Mouse (Mus musculus) bone marrow, adult 2 months (tissue): ENCODE data around the gene Ecd.

Experiments
- CTCF ChIP-seq: fragments of 200-500 bp; IDR thresholded peaks from 2 replicates; pipeline ENCODE4 v1.5.1; 2011; ENCODE audit warnings: low read length, control low read depth; ENCODE audit not compliant: control insufficient read depth, insufficient read depth
- POLR2A ChIP-seq: fragments of 200-500 bp; IDR thresholded peaks from 2 replicates; pipeline ENCODE4 v1.6.1; 2011; ENCODE audit warnings: low read depth, mild to moderate bottlenecking, control low read depth, low read length, borderline replicate concordance; ENCODE audit not compliant: control insufficient read depth

- TF ChIP-seq POLR2A, result no peak
- TF ChIP-seq CTCF, result no peak
Measured at GRCm38 (mm10) chr14:20392326-20392725, 44.4 kb upstream of the Ecd start.
